Mouse (Mus musculus): ENCODE data around the gene Ppp1r9a.

GRCm38 (mm10) chr6:5179189-5179588 is 276.5 kb downstream of the Ppp1r9a start:
- TF ChIP-seq CTCF (IDR thresholded peaks at IDR 0.05; ENCODE audit: borderline replicate concordance, extremely low read depth, insufficient read depth, insufficient read length) (no peak), POLR2A (IDR thresholded peaks at IDR 0.05; ENCODE audit: borderline replicate concordance, extremely low read depth, insufficient read depth, insufficient read length, poor library complexity, severe bottlenecking) (no peak)
